Mouse (Mus musculus) ES-Bruce4 (cell line): Measurements from ENCODE around the gene Wsb2. TPM values are rescaled to one million over a fixed set of nuclear protein-coding genes. Genes with fewer than 3 reads are reported as not detected.
A peak's percentile ranks its signal among the peaks of the same experiment; 100 is the strongest.

Source experiments
- H3K27ac ChIP-seq: 2 replicates; pipeline ENCODE4 v1.5.1; 2012; ENCODE audit warnings: low read length, inconsistent platforms; ENCODE audit not compliant: insufficient read depth
- H3K27me3 ChIP-seq: 2 replicates; pipeline ENCODE4 v1.6.1; 2012; ENCODE audit warnings: mild to moderate bottlenecking, low read length, inconsistent platforms; ENCODE audit not compliant: control insufficient read depth, poor library complexity, insufficient read depth, severe bottlenecking
- H3K36me3 ChIP-seq: 2 replicates; pipeline ENCODE4 v1.6.1; 2012; ENCODE audit warnings: inconsistent platforms, mild to moderate bottlenecking, low read length, moderate library complexity; ENCODE audit not compliant: control insufficient read depth, poor library complexity, insufficient read depth, severe bottlenecking
- H3K4me1 ChIP-seq: one replicate; pipeline ENCODE4 v1.8.1; 2011; ENCODE audit warnings: low read length; ENCODE audit not compliant: control insufficient read depth, insufficient read depth
- H3K4me3 ChIP-seq: 2 replicates; pipeline ENCODE4 v1.5.1; 2011; ENCODE audit warnings: low read depth, mild to moderate bottlenecking, low read length
- H3K9ac ChIP-seq: 2 replicates; pipeline ENCODE4 v1.6.1; 2012; ENCODE audit warnings: low read depth, mild to moderate bottlenecking, inconsistent platforms; ENCODE audit not compliant: poor library complexity, severe bottlenecking
- H3K9me3 ChIP-seq: replicated peaks from 2 replicates; pipeline ENCODE4 v1.6.1; 2012; ENCODE audit warnings: mild to moderate bottlenecking, low read length, inconsistent platforms; ENCODE audit not compliant: control insufficient read depth, poor library complexity, insufficient read depth, severe bottlenecking
- CTCF ChIP-seq: IDR thresholded peaks from one replicate; pipeline ENCODE4 v1.8.1; 2011; ENCODE audit warnings: low read depth, low read length
- EP300 ChIP-seq: IDR thresholded peaks from 2 replicates; pipeline ENCODE4 v1.6.1; 2011; ENCODE audit warnings: low read depth, low read length; ENCODE audit not compliant: insufficient read depth
- POLR2A ChIP-seq: IDR thresholded peaks from one replicate; pipeline ENCODE4 v1.8.1; 2011; ENCODE audit warnings: low read length; ENCODE audit not compliant: insufficient read depth
- polyA plus RNA-seq: library from polyadenylated mRNA; stranded (reverse); fragments of >200 nt; gene quantifications from 2 replicates; pipeline ENCODE4 v1.2.4, GENCODE M21; 2011; ENCODE audit warnings: low read depth; ENCODE audit not compliant: missing spikeins, insufficient read depth, insufficient read length

Wsb2 gene
- polyA plus RNA-seq, 1 experiment, result 49.5 TPM

DNA sequence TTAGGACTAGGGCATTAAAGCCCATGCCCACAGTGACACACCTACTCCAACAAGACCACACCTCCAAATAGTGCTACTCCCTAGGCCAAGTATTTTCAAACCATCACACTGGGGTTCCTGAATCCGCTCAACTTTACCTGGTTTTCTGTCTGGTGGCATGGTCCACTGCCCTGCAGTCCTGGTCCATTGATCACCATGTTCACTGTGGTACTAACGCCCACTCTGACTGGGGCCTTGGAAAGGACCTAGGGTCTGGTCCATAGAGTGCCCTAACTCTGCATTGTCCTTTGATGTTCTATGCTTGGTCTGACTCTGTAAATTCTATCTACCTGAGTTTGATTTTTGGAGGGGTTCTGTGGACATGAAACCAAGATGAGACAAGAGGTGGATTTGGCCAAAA is 9.3 kb upstream of the Wsb2 start:
- no peak overlapping the region for H3K27ac ChIP-seq
- no peaks in the 10 kb centered on the region for H3K27me3 ChIP-seq
- peaks cover 2% of the 10 kb centered on the region for H3K4me1 ChIP-seq
- TF ChIP-seq POLR2A (no peak), EP300 (no peak), CTCF (no peak)
- H3K4me3 ChIP-seq, result no peak overlapping the region
- H3K9me3 ChIP-seq, result peaks cover 16% of the 10 kb centered on the region
- H3K36me3 ChIP-seq, result no peaks in the 10 kb centered on the region
- no peak overlapping the region for H3K9ac ChIP-seq

DNA sequence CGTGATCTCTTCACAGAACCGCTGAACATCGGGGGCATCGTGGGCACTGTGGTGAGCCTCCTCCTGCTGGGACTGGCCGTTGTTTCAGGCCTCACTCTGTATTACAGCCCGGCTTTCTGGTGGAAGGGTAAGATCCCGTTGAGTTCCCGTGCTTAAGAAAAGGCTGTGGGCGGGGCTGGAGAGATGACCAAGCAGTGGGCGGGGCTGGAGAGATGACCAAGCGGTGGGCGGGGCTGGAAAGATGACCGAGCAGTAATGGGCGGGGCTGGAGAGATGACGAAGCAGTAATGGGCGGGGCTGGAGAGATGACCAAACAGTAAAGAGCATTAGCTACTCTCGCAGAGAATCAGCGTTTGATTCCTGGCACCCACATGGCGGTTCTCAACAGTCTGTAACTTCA is 8.8 kb upstream of the Wsb2 start:
- Histone ChIP-seq H3K27me3 (no peaks in the 10 kb centered on the region), H3K4me3 (no peak overlapping the region), H3K36me3 (no peaks in the 10 kb centered on the region), H3K27ac (no peak overlapping the region), H3K9ac (no peak overlapping the region), H3K4me1 (peaks cover 5% of the 10 kb centered on the region), H3K9me3 (peaks cover 16% of the 10 kb centered on the region)
- TF ChIP-seq POLR2A, result no peak
- TF ChIP-seq EP300, result no peak
- no peak for TF ChIP-seq CTCF

DNA sequence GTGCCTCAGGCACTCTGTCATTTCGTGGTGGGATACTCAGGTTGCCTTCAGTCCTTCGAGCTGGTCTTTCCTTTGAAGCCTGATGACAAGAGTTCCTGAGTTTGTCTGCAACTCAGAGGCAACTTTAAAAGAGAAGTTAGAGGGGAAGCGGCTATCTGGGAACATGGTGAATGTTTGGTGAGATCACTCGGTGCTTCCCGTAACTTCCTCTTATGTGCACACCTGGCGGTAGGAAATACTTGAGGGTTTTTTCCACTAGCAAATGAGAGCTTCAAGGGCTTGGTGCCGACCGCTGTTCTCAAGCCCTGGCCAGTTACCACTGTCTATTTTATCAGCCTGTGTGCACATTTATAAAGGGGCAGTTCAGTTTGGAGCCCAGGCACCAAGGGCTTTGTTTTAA is 3.0 kb upstream of the Wsb2 start:
- Histone ChIP-seq H3K9me3 (peaks cover 6% of the 10 kb centered on the region; the same call in 1 of the 2 replicates), H3K9ac (no peak overlapping the region), H3K36me3 (no peaks in the 10 kb centered on the region), H3K4me1 (peaks cover 3% of the 10 kb centered on the region), H3K27me3 (no peaks in the 10 kb centered on the region), H3K4me3 (no peak overlapping the region), H3K27ac (no peak overlapping the region)
- no peak for TF ChIP-seq EP300

DNA sequence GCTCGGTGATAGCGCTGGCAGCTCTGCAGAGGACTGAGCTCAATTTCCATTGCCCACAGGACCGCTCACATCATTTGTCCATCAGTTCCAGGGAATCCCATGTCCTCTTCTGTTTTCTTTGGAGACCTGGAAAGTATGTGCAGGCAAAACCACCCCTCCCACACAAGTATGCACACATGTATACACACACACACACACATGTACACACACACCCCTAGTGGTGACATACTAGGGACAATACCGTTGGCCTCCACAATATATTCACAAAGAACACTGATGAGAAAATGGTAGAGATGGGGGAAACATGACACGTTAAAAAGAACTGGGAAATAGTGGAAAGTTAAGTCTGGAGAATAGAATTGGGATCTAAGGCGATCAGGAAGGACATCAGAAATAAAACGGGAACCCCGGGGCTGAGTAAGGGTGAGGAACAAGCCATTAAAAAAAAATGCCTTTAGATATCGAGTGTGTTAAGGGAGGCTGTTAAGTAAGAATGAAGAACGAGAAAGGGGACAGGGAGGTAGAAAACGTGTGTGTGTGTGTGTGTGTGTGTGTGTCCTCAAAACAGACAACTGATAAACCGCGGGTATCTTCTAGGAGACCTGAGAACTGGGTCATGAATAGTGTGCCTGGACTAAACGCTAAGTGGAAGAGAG is 1.3 kb upstream of the Wsb2 start:
- Histone ChIP-seq H3K4me3 (no peak overlapping the region), H3K27ac (peak overlapping the region; percentile 79), H3K36me3 (no peaks in the 10 kb centered on the region), H3K9me3 (no peaks in the 10 kb centered on the region), H3K4me1 (peaks cover 3% of the 10 kb centered on the region), H3K27me3 (no peaks in the 10 kb centered on the region), H3K9ac (0 out of 2 replicates have a peak overlapping the region, but pooled peaks have one; percentile 96)
- TF ChIP-seq CTCF (no peak), POLR2A (no peak), EP300 (no peak)

DNA sequence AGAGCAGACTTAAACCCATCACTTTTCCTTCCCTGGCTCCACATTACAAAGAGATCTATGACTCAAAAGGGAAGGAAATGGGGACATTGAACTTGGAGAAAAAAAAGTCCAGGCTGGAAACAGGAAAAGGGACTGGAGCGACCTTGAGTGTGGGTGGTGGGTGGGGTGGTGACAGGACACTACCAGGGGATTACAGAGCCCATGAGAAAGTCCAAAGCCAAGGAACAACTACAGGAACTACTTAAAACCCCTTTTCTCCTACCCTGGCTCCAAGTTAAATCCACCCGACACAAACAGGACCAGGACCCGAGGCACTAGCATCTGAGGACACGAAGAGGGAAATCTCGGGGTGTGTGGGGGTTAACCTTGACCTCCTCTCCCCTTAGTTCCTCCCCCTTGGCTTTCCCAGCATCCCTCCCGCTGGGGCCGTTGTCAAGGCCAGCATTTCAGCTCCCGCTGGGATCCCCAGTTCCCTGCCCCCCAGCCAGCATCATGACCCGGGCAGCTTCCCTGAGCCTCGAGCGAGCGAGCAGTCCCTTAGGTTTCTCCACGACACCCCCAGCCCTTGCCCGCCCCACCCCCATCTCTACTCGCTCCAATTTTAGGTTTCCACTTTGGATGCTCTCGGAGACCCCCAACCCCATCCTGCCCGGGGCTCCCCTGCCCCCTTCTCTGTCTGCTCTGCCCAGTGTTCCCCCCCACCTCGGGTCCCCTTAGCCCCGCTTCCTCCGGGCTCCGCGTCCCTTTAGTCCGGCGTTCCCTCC is 557 bp upstream of the Wsb2 start:
- H3K27me3 ChIP-seq, result no peaks in the 10 kb centered on the region
- no peaks in the 10 kb centered on the region for H3K9me3 ChIP-seq
- peaks cover 4% of the 10 kb centered on the region for H3K4me1 ChIP-seq
- peak overlapping the region; percentile 96 for H3K9ac ChIP-seq
- TF ChIP-seq EP300 (peak; percentile 94), POLR2A (no peak), CTCF (no peak)
- peak overlapping the region; percentile 35 for H3K4me3 ChIP-seq
- peak overlapping the region; percentile 79 for H3K27ac ChIP-seq
- H3K36me3 ChIP-seq, result no peaks in the 10 kb centered on the region
